Mouse (Mus musculus) G1E (cell line): Measurements from ENCODE around the gene Higd1a. TPM values are rescaled to one million over a fixed set of nuclear protein-coding genes. Genes with fewer than 3 reads are reported as not detected.

ENCODE experiments used
- ATAC-seq: 2 replicates; pipeline ENCODE4 v1.8.0; 2016; ENCODE audit warnings: mild to moderate bottlenecking; ENCODE audit not compliant: insufficient number of reproducible peaks, poor library complexity, low FRiP score, severe bottlenecking; ENCODE audit errors: extremely low read depth
- DNase-seq: peaks from one replicate; pipeline ENCODE4 v3.0.0; 2012; ENCODE audit warnings: low spot score
- H3K27me3 ChIP-seq: 2 replicates; pipeline ENCODE4 v1.6.1; 2012; ENCODE audit warnings: mild to moderate bottlenecking, low read length, inconsistent platforms; ENCODE audit not compliant: insufficient read depth
- H3K36me3 ChIP-seq: replicated peaks from 2 replicates; pipeline ENCODE3; 2012; ENCODE audit warnings: mild to moderate bottlenecking, inconsistent platforms
- H3K4me1 ChIP-seq: 2 replicates; pipeline ENCODE4 v1.6.1; 2012; ENCODE audit warnings: low read depth, low read length, inconsistent platforms, mixed read lengths; ENCODE audit not compliant: insufficient read depth
- H3K4me3 ChIP-seq: 2 replicates; pipeline ENCODE4 v1.5.1; 2012; ENCODE audit warnings: low read depth, mild to moderate bottlenecking, inconsistent platforms, low read length, moderate library complexity, mixed read lengths
- H3K9me3 ChIP-seq: replicated peaks from 2 replicates; pipeline ENCODE4 v1.6.1; 2012; ENCODE audit warnings: inconsistent platforms
- CTCF ChIP-seq: IDR thresholded peaks from 2 replicates; pipeline ENCODE4 v1.5.1; 2012; ENCODE audit warnings: low read depth, low read length, inconsistent platforms, mixed read lengths
- GATA1 ChIP-seq: IDR thresholded peaks from 2 replicates; pipeline ENCODE4 v1.6.1; 2012; ENCODE audit warnings: borderline replicate concordance, low read length, inconsistent platforms, mixed read lengths
- GATA2 ChIP-seq: IDR thresholded peaks from 2 replicates; pipeline ENCODE4 v1.6.1; 2012; ENCODE audit warnings: low read depth, low read length, inconsistent platforms, borderline replicate concordance
- POLR2AphosphoS5 ChIP-seq: IDR thresholded peaks from 2 replicates; pipeline ENCODE4 v1.6.1; 2012; ENCODE audit warnings: low read depth, low read length, inconsistent platforms; ENCODE audit not compliant: insufficient replicate concordance
- TAL1 ChIP-seq: conservative IDR thresholded peaks from 2 replicates; pipeline ENCODE4 v1.6.1; 2012; ENCODE audit warnings: low read depth, low read length, inconsistent platforms, mixed read lengths
- polyA plus RNA-seq: library from polyadenylated mRNA; stranded (reverse); fragments of >175 nt; gene quantifications from 2 replicates; pipeline ENCODE4 v1.2.3, GENCODE M21; 2012
- total RNA-seq, 2 experiments: library from RNA; stranded (forward) in 1 of 2; stranded (reverse) in 1 of 2; fragments of 200-1000 nt in 1 of 2; fragments of >200 nt in 1 of 2; fragmentation: Nextera tagmentation in 1 of 2; gene quantifications; 2 replicates each; pipeline ENCODE4 v1.2.3; 2014 to 2017

Gene Higd1a
- total and polyA plus RNA-seq, 3 experiments, result 54.5 to 114 (median 73.3) TPM

DNA sequence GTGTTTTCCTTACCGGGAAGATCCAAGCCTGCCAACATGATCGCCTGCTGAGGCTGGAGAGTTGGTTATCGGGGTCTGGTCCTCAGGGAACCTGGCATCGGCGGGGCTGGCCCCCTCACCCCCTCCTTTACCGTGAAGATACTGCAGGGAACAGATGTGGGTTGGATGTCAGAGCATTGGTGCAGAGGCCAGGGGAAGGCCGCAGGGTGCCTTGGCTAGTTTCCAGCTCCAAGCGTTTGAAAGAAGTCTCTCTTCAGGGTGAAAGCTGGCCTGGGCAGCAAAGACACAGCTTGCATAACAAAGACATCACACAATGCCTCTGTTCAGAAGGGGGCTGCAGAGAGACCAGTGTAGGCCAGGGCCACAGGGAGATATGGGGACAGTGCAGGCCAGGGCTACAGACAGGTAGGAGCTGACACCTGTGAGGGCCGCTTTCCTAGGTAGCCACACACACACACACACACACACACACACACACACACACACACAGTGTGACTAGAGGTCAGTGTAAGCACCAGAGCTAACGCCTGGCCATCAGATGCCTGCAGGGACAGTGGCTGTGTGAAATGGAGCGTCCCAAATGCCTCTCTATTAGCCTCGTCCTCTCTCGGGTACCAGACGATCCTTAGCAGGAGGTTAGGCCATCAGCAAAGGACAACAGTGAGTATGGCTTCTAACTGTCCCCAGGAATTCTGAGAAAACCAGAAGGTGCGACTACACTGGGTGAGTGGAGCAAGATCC, 47.9 kb downstream of the Higd1a start:
- no peaks in the 10 kb centered on the region for H3K9me3 ChIP-seq
- no peak overlapping the region for H3K4me3 ChIP-seq
- H3K4me1 ChIP-seq, result no peaks in the 10 kb centered on the region
- H3K36me3 ChIP-seq, result no peaks in the 10 kb centered on the region
- ATAC-seq, result no peak
- no peak for DNase-seq
- H3K27me3 ChIP-seq, result peaks cover 7% of the 10 kb centered on the region; the same call in 1 of the 2 replicates
- TF ChIP-seq GATA2, result no peak
- TF ChIP-seq POLR2AphosphoS5, result no peak
- no peak for TF ChIP-seq GATA1
- no peak for TF ChIP-seq CTCF
- TF ChIP-seq TAL1, result no peak

DNA sequence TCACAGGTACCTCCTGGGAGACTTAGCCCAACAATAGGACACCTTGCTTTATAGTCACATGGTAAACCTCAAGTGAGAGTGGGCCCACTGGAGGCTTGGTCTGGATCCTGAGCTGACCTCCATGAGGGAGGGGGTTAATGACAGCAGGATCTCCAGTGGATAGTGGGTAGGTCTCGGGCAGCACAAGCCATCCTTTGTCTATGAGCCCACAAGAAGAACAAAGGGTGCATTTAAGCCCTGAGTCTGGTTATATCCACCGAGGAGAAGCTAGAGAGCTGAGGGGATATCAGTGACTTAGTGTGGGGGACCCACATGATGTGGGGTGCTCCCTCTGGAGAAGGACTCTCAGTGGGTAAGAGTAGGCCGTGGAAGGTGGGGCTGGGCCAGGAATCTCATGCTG, 49.7 kb downstream of the Higd1a start:
- peaks cover 5% of the 10 kb centered on the region; the same call in 1 of the 2 replicates for H3K27me3 ChIP-seq
- H3K36me3 ChIP-seq, result no peaks in the 10 kb centered on the region
- H3K4me3 ChIP-seq, result no peak overlapping the region
- no peak for TF ChIP-seq TAL1
- no peak for TF ChIP-seq CTCF
- TF ChIP-seq GATA2, result no peak
- TF ChIP-seq POLR2AphosphoS5, result no peak
- no peak for TF ChIP-seq GATA1
- no peak for ATAC-seq
- no peak for DNase-seq
- H3K9me3 ChIP-seq, result no peaks in the 10 kb centered on the region
- H3K4me1 ChIP-seq, result no peaks in the 10 kb centered on the region

DNA sequence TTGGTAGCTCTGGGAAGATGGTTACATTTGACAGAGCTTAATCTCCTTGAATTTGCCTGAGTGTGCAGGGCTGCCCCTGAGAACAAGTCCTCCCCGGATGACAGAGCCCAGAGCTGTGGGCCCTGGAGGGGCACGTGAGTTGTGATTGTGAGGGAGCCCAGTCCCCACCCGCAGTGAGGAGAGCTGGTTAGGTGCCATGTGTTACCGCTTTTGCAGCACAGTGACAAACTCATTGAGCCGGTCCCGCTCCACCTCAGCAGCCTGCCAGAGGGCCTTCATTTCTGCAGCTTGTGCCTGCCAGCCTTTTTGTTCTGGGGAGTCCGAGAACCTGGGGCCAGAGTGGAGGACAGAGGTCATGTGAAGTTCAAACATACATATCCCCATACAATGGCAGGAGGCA, 50.2 kb downstream of the Higd1a start:
- ATAC-seq (no peak), DNase-seq (no peak)
- Histone ChIP-seq H3K4me1 (no peaks in the 10 kb centered on the region), H3K36me3 (no peaks in the 10 kb centered on the region), H3K9me3 (no peaks in the 10 kb centered on the region), H3K27me3 (peaks cover under 1% of the 10 kb centered on the region; the same call in 1 of the 2 replicates), H3K4me3 (no peak overlapping the region)
- TF ChIP-seq CTCF, result no peak
- no peak for TF ChIP-seq POLR2AphosphoS5
- TF ChIP-seq TAL1, result no peak
- TF ChIP-seq GATA2, result no peak
- TF ChIP-seq GATA1, result no peak

DNA sequence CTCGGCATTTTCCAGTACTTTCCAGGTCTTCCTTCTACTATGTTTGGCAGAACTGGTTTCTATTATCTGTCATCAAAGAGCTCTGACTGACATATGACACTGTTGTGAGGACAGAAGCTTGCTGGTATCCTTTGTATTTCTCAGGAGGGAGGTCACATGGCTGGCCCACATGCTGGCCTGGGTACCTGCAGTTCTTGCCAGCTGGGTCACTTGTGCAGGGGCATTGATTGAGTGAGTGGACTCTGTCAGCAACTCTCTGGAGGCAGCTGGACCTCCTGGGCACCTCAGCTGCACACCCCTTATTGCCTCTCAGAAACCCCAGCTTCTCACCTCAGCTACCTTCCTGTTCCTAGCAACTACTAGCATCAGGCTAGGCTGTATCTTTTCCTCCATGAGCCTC, 50.6 kb downstream of the Higd1a start:
- ATAC-seq (no peak), DNase-seq (no peak)
- Histone ChIP-seq H3K9me3 (no peaks in the 10 kb centered on the region), H3K36me3 (no peaks in the 10 kb centered on the region), H3K4me3 (no peak overlapping the region), H3K4me1 (no peaks in the 10 kb centered on the region), H3K27me3 (no peaks in the 10 kb centered on the region; the same call in 1 of the 2 replicates)
- TF ChIP-seq POLR2AphosphoS5 (no peak), GATA1 (no peak), TAL1 (no peak)

DNA sequence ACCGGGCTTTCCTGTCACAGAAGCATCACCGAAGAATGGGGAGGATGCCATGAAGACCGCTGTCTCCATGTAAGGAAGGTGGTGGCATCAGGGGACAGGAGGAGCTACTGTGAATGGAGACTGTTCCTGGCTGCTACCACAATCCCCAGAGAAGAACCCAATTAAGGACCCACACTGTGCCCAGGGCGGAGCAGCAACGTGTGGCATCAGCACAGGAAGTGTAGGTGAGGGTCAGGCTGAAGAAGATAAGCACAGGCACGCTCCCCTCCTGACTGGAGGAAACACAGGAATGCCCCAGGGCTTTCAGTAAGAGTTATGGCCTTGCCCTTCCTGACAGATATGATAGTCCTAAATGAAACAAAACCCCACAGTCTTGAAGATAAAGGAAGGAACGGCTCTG, 55.4 kb downstream of the Higd1a start:
- no peak for ATAC-seq
- Histone ChIP-seq H3K4me1 (no peaks in the 10 kb centered on the region), H3K27me3 (peaks cover 12% of the 10 kb centered on the region; the same call in 1 of the 2 replicates), H3K9me3 (no peaks in the 10 kb centered on the region), H3K4me3 (no peak overlapping the region), H3K36me3 (no peaks in the 10 kb centered on the region)
- TF ChIP-seq GATA2 (no peak), TAL1 (no peak), GATA1 (no peak), CTCF (no peak), POLR2AphosphoS5 (no peak)
- no peak for DNase-seq

DNA sequence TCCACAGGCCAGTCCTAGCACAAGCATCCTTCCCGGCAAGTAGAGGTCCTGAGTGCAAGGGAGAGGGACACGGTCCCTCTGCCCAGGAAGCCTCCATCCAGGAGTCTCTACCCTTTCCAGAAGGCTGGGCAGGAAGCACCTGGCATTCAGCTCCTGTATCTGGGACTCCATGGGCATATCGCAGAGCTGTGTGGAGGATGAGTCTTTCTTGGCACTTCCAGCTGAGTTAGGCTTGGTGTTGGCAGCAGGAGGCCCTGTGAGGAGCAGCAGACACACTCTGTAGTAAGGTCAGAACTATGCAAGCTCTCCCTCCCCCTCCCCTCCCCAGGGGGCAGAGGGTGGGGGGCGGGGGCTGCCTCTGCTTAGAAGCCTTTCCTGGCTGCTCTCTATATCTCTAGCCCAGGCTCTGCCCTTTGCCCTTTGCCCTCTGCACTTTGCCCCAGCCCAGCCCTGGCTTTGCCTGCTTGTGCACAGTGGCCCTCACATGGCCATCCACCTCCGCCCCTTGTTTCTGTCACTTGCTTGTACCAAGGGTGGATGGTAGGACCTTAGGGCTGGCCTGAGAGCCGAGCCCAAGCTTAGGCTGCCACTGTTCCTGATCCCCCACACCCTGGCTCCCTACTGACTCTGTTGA, 59.2 kb downstream of the Higd1a start:
- no peaks in the 10 kb centered on the region for H3K9me3 ChIP-seq
- no peak for DNase-seq
- peaks cover 12% of the 10 kb centered on the region; the same call in 1 of the 2 replicates for H3K27me3 ChIP-seq
- H3K4me3 ChIP-seq, result no peak overlapping the region
- TF ChIP-seq POLR2AphosphoS5 (no peak), GATA1 (no peak), TAL1 (no peak), CTCF (no peak), GATA2 (no peak)
- ATAC-seq, result no peak; the same call in 1 of the 2 replicates
- no peaks in the 10 kb centered on the region for H3K36me3 ChIP-seq
- H3K4me1 ChIP-seq, result no peaks in the 10 kb centered on the region

Other genes with a start within 250 kb of the Higd1a start
- gene Lyzl4, start 216.3 kb downstream of the Higd1a start, total RNA-seq (2014; fragmentation: Nextera tagmentation), result not detected in 2 replicates
- gene Lyzl4, start 216.3 kb downstream of the Higd1a start, total RNA-seq (2017), result not detected in 2 replicates
- gene Lyzl4, start 216.3 kb downstream of the Higd1a start, polyA plus RNA-seq, result not detected in 2 replicates
- not detected in 2 replicates for gene Vipr1, start 215.6 kb downstream of the Higd1a start, total RNA-seq (2014; fragmentation: Nextera tagmentation)
- under 0.01 and 0.52 TPM in 2 replicates for gene Vipr1, start 215.6 kb downstream of the Higd1a start, total RNA-seq (2017)
- not detected in 2 replicates for gene Vipr1, start 215.6 kb downstream of the Higd1a start, polyA plus RNA-seq
- 4.1 and 4.7 TPM in 2 replicates for gene Sec22c, start 152.9 kb downstream of the Higd1a start, total RNA-seq (2014; fragmentation: Nextera tagmentation)
- 3.0 and 3.6 TPM in 2 replicates for gene Sec22c, start 152.9 kb downstream of the Higd1a start, total RNA-seq (2017)
- 3.3 and 4.8 TPM in 2 replicates for gene Sec22c, start 152.9 kb downstream of the Higd1a start, polyA plus RNA-seq
- 12.9 and 19.0 TPM in 2 replicates for gene Ss18l2, start 148.0 kb downstream of the Higd1a start, total RNA-seq (2014; fragmentation: Nextera tagmentation)
- gene Ss18l2, start 148.0 kb downstream of the Higd1a start, total RNA-seq (2017), result 39.7 and 52.8 TPM in 2 replicates
- gene Ss18l2, start 148.0 kb downstream of the Higd1a start, polyA plus RNA-seq, result 7.1 and 9.7 TPM in 2 replicates
- 267 and 339 TPM in 2 replicates for gene Nktr, start 139.2 kb downstream of the Higd1a start, total RNA-seq (2014; fragmentation: Nextera tagmentation)
- gene Nktr, start 139.2 kb downstream of the Higd1a start, total RNA-seq (2017), result 109 and 135 TPM in 2 replicates
- gene Nktr, start 139.2 kb downstream of the Higd1a start, polyA plus RNA-seq, result 22.6 and 33.2 TPM in 2 replicates
- gene Zfp651, start 99.0 kb downstream of the Higd1a start, total RNA-seq (2014; fragmentation: Nextera tagmentation), result not detected in 2 replicates
- 0.05 and 0.12 TPM in 2 replicates for gene Zfp651, start 99.0 kb downstream of the Higd1a start, total RNA-seq (2017)
- gene Zfp651, start 99.0 kb downstream of the Higd1a start, polyA plus RNA-seq, result 0.07 and 0.08 TPM in 2 replicates
- not detected in 2 replicates for gene Klhl40, start 80.8 kb downstream of the Higd1a start, total RNA-seq (2014; fragmentation: Nextera tagmentation)
- not detected in 2 replicates for gene Klhl40, start 80.8 kb downstream of the Higd1a start, total RNA-seq (2017)
- not detected in 2 replicates for gene Klhl40, start 80.8 kb downstream of the Higd1a start, polyA plus RNA-seq
- gene Hhatl, start 65.9 kb downstream of the Higd1a start, total RNA-seq (2014; fragmentation: Nextera tagmentation), result not detected in 2 replicates
- gene Hhatl, start 65.9 kb downstream of the Higd1a start, total RNA-seq (2017), result not detected in 2 replicates
- gene Hhatl, start 65.9 kb downstream of the Higd1a start, polyA plus RNA-seq, result not detected in 2 replicates
- not detected in 2 replicates for gene Ccdc13, start 18.9 kb downstream of the Higd1a start, total RNA-seq (2014; fragmentation: Nextera tagmentation)
- 0.33 TPM in 1 of 2 replicates, not detected in the other for gene Ccdc13, start 18.9 kb downstream of the Higd1a start, total RNA-seq (2017)
- 0.09 TPM in 1 of 2 replicates, not detected in the other for gene Ccdc13, start 18.9 kb downstream of the Higd1a start, polyA plus RNA-seq
- not detected in 2 replicates for gene Ackr2, start 40.0 kb upstream of the Higd1a start, total RNA-seq (2014; fragmentation: Nextera tagmentation)
- 0.11 and 0.12 TPM in 2 replicates for gene Ackr2, start 40.0 kb upstream of the Higd1a start, total RNA-seq (2017)
- not detected in 2 replicates for gene Ackr2, start 40.0 kb upstream of the Higd1a start, polyA plus RNA-seq
- gene Cyp8b1, start 57.9 kb upstream of the Higd1a start, total RNA-seq (2014; fragmentation: Nextera tagmentation), result not detected in 2 replicates
- gene Cyp8b1, start 57.9 kb upstream of the Higd1a start, total RNA-seq (2017), result 0.12 TPM in 1 of 2 replicates, not detected in the other
- not detected in 2 replicates for gene Cyp8b1, start 57.9 kb upstream of the Higd1a start, polyA plus RNA-seq
- gene Fam198a, start 92.6 kb upstream of the Higd1a start, total RNA-seq (2014; fragmentation: Nextera tagmentation), result not detected in 2 replicates
- 0.17 TPM in 1 of 2 replicates, not detected in the other for gene Fam198a, start 92.6 kb upstream of the Higd1a start, total RNA-seq (2017)
- gene Fam198a, start 92.6 kb upstream of the Higd1a start, polyA plus RNA-seq, result not detected in 2 replicates
- gene Pomgnt2, start 138.7 kb upstream of the Higd1a start, total RNA-seq (2014; fragmentation: Nextera tagmentation), result not detected in 2 replicates
- gene Pomgnt2, start 138.7 kb upstream of the Higd1a start, total RNA-seq (2017), result 0.22 TPM in 1 of 2 replicates, not detected in the other
- not detected in 2 replicates for gene Pomgnt2, start 138.7 kb upstream of the Higd1a start, polyA plus RNA-seq